Mouse (Mus musculus) cerebellum, adult 11 months (tissue): ENCODE measurements around the gene Prkab1.

ENCODE experiments used
- DNase-seq: peaks from one replicate; pipeline ENCODE4 v3.0.0; 2022

The Prkab1 gene

DNA sequence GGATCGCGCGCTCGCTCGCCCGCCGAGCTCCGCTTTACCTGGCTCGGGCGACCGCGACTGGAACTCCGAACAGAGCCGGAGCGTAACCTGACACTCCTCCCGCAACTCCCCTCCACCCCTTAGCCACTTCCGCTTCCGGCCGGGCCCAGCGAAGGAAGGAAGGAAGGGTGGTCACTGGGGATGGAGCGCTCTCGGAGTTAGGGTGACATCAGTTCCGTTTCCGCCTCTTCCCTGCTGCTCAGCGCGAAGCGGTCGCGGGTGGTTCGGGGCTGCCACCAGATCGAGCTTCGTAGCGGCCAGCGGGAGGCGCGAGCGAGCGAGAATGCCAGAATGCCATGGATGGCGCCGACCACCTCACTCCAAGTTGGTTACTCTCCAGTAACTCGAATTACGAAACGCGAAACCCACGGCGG lies at the start of gene Prkab1:
TSS of gene Prkab1 (minus strand) at position 182 of the 413 bp plus-strand sequence.
- peak; percentile 87 for DNase-seq

DNA sequence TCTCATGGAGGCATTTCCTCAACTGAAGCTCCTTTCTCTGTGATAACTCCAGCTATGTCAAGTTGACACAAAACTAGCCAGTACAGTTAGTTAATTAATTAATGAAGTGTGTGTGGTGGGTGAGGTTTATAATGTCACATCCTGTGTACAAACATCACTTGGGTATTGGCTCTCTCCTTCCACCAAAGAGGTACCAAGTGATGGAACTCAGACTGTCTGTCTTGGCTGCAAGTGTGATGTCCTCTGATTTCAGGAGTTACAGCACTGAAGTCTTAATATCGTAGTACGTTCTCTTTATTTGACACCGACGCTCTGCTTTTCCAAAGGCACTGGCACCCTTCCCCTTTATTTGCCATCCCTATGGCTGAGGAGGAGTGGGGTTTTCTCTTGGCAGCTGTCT lies 45.3 kb upstream of the Prkab1 start:
- DNase-seq, result no peak

DNA sequence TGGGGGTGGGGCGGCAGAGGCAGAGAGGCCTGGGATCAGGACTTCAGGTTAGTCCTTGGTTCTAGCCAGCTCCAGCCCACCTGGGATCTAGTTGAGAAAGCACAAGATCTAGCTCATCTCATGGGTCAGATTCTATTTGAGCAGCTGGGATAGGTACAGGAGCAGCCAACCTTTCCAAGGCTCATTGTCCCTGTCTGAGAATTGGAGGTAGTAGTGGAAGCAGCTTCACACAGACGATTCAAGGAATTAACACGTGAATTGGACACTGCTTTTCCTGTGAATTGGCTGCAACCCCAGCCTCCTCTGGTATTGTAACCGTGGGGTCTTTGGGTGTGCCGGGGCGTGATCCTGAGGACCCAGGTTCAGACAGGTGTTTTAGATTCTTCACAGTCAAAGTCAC lies 28.5 kb upstream of the Prkab1 start:
- no peak for DNase-seq

DNA sequence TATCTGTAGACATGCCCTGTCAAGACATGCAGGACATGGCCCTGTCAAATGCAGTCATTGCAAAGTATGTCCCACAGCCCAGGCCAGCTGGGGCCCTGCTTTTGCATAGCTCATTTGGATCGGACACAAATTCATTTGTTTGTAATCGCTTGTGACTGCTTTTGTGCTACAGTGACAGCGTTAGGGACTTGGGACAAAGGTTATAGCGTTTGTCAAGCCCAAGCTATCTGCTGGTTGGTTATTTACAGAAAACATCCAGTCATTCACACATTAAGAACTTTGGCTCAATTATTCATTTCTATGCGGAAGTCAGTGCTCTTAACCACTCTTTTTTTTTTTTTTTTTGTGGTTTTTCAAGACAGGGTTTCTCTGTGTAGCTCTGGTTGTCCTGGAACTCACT lies 27.9 kb upstream of the Prkab1 start:
- no peak for DNase-seq

DNA sequence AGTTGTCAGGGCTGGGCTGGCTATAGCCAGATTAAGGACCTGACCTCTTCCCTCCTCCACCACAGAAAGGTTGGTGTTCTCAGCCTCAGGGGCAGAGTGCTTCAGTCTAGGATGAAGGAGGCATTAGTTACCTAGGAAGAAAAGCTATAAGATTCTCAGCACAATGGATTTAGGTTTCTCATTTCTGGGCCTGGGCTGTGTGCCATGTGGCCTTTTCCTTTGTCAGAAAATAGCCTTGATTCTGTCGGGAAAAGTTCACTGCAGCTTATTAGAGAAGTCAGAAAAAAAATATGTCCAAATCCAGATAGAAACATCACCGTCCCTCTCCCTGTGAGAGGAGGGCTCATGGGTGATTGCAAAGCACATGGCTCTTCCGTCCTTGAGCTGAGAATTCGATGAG lies 25.5 kb upstream of the Prkab1 start:
- no peak for DNase-seq

DNA sequence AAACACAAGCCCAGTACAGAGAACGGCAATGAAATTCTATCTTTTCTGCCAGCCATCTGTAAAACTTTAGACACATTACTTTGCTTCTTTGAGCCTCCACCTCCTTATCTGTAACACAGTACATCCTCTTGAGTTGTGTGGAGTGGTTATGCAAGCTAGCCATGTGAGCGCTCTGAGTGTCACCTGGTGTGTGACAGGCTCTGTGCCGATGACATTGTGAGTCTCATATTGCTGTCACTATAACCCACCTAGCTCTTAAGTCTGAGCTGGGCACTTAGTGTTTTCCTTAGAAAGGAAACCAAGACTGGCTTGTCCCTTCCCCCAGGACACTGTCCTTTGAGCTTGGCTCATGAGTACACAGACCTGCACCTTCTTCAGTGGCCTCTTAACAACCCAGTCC lies 24.0 kb upstream of the Prkab1 start:
- DNase-seq, result no peak

DNA sequence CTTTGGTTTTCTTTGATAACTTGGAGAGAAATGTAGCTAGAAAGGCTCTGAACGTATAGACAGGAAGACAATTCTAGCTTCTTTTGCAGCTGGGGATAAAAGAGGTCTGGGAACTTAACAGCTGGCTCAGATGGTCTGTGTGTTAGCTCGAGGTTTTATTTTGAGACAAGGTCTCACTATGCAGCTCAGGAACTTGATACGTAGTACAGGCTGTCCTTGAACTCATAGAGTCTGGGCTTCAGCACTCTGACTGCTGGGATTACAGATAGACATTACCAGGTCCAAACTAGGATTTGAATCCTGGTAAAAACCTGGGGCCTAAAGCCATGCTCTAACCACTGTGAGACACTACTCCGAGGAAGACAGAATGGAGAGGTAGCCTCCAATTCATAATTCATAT lies 21.9 kb upstream of the Prkab1 start:
- DNase-seq, result no peak

DNA sequence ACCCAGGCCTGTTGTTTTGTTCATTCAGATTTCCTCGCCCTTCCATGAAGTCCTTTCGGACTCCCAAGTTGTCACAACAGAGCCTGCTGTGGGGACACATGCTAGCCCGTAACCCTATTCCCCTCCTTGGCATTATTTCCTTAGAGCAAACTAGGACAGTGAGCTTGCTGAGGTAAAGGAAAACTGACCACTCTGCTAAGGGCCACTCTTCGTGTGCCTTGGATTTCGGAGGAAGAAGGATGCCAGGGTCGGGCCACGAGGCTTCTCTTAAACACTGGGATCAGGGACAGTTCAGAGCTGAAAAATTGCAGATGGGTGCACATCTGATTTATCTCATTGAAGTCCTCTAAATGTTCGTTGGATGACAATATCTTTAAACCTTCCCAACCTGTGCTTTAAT lies 21.3 kb upstream of the Prkab1 start:
- DNase-seq, result no peak

DNA sequence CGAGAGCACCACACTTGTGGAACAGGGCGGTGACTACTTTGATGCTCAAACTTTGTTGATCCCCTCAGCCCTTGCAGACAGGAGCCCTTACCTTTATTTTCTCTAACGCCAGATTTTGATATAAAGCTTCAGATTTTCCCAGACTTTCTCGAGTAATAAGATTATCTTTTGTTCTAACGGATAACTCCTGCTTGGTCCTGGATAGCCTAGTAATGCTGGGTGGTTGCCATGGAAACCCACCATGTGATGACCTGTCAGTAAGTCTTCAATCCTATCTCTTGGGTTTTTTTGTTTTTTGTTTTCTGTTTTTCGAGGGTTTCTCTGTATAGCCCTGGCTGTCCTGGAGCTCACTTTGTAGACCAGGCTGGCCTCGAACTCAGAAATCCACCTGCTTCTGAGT lies 17.9 kb upstream of the Prkab1 start:
- no peak for DNase-seq

DNA sequence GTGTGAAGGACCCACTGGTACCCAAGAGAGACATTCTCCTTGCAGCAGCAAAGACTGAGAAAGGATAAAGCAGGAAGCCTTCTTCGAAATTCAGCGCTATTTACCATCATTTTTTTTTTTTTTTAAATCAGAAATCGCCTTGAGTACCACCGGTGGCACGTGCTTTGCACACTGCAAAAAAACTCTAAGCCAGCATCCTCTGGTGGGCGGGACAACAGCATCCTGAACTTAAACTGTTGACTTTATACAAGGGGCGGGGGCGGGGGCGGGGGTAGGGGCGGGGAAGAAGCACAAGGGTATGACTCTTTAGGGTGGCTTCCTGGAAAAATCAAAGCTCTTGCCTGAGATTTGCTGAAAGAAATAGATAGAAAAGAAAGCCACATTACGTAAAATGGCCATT lies 15.4 kb upstream of the Prkab1 start:
- no peak for DNase-seq

DNA sequence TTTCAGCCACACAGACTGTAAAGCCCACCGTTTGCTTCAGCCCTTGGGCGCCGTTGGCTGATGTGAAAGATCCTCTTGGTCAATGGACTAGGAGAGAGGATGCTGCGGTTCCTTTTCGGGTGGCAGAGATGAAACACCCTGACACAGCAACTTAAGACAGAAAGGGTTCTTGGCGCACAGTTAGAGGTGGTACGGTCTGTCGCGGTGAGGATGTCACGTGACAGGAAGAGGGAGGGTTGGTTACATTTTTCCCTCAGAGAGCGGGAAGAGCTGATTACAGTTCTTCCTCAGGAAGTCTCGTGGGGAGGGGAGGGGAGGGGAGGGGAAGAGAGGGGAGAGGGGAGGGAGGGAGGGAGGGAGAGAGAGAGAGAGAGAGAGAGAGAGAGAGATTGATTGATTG lies 13.4 kb upstream of the Prkab1 start:
- no peak for DNase-seq

DNA sequence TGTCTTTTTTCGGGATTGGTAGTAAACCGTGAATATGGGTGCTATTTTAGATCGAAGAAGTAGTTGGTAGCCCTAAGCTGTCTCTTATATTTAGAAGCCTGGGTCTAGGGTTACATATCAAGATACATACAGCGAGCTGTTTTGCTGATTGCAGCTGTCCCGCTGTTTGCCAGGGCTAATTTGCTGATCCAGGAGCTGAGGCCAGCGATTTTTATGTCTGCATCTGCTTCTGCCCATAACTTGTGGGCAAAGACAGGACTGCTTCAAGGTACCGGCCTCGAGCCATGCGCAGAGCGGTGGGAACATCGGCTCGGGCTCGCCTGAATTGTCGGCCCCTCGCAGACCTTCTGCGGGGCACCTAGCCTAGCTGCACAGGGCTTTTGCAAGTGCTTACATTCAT lies 12.2 kb upstream of the Prkab1 start:
- no peak for DNase-seq

DNA sequence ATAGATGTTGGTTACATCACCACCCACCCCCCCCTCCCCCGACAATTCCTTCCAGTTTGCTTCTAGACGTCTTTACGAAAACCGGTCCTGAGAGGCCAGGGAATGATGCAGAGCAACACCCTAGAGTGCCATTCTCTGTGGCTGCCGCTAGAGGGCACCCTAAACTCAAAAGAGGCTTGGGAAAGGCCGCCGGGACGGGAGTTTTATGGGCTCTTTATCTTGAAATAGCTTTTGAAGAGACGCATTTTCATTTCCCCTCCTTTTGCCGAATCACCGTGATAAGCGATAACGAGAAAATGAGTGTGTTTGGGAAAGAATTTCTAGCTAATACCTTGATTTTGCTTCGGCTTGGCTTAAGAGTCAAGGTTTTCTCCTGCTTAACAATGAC lies 6.9 kb upstream of the Prkab1 start:
- DNase-seq, result no peak

DNA sequence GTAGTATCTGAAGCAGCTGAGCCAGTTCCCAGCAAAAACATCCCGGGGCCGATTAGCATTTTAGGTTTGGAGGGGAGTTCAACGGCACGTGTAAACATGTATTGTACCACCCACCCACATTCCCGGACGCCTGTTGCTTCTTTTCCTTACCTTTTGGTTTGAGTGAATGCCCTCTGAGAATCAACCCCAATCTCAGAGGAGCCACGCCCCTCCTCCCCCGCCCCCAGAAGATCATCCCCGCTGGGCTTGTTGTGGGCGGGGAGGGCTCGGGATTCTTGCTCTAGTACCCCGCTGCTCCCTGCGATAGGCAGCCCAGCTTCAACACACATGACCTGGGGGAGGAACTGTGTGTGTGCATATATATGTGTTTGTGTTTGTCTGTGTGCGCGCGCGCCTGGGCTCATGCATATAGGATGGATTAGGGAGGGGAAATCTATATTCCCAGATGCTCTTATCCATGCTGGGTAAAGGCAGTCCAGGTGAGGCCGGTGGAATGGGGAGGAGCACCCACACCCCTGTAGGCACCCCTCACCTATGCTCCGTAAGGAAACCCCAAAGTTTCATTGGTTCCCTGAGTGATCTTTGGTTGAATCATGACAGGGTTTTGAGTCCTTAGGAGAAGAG lies 6.4 kb upstream of the Prkab1 start:
- no peak for DNase-seq

DNA sequence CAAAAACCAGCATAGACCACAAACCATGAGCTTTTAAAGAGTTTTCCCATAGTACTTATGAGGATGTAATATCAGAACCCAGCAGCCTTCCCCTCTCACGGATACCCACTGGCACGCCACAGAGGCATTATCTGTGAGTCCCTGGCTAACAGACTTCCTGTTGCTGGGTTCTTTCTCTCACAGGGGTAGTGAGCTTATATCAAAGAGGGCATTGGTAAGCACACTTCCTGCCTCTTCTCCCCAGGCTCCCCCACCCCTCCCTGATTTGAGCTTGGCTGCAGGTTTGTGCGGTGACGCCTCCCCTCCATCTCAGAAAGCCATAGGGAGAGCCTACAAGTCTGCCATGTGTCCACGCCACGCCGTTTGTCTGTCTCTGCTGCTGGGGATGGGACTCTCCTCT lies 4.8 kb upstream of the Prkab1 start:
- no peak for DNase-seq

DNA sequence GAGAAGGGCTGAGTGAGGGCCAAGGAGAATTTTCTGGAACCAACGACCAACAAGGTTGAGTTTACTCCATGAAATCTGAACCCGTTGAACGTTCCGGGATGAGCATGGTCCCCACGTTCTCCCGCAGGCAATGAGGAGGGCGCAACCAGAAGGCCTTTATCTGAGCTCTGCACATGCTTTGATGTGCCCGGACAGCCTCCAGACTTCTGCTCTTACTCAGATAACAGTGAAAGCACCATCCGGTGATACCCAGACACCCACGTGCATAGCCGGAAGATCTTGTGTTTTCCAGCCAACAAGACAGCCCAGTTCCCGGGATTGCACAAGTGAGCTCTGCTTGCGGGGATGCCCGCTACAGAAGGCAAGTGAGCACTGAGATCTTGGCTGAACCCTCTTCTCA lies 2.3 kb upstream of the Prkab1 start:
- no peak for DNase-seq

DNA sequence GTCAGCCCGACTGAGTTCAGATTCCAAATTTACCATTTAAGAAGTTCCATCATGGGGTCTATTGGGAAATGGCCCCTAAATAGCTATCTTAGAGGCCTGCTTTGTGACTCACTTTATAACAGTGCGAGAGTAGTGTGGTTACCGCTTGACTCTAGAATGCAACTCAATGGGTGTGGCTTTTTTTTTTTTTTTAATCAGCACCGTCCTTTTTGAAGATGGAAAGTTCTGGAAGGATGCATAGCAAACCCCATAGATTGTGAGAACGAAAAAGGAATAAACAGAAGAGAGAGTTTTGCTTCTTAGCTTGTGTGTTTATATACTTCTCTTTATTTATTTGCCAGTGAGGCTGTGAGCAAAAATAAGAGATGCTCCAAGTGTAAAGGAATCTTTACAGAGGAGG lies 1.8 kb upstream of the Prkab1 start:
- DNase-seq, result no peak

DNA sequence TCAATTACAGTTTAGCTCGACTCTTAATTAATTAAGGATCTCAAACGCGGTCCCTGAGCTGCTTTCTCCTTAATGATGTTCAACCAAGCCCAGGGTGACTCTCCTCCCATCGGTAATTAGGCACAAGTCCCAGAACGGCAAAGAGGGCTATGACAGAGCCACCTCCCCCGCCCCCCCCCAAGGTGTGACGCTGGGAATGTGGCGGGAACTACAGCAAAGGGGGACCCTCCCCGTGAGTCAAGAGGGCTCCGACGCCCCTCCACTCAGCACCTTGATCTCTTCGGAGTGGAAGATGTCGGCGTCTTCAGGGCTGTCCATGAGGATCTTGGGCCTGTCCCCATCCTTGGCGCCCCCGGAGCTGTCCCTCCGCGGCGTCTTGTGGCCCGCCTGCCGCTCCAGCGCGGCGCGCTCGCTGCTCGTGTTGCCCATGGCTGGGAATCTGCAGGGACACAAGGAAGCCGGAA lies 455 bp downstream of the Prkab1 start:
- DNase-seq, result no peak

DNA sequence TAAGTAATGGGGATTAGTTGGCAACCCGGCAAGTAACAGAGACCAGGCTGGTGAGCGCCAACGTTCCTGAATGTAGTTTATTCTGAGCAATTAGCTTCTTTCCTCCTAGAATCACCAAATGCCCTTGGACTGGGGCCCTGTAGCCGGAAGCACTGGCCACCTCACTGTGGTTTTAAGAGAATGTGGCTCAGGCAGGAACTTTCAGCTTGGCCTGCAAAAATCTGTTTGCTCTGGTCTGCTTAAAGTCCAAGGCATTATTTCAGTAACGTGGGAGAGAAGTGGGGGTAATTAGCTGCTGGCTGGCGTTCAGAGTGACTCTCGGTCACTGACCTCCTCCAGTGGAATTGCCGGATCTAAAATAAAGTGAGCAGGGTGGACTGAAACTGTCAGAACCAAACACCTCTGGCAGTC lies 1.1 kb downstream of the Prkab1 start:
- DNase-seq, result no peak

DNA sequence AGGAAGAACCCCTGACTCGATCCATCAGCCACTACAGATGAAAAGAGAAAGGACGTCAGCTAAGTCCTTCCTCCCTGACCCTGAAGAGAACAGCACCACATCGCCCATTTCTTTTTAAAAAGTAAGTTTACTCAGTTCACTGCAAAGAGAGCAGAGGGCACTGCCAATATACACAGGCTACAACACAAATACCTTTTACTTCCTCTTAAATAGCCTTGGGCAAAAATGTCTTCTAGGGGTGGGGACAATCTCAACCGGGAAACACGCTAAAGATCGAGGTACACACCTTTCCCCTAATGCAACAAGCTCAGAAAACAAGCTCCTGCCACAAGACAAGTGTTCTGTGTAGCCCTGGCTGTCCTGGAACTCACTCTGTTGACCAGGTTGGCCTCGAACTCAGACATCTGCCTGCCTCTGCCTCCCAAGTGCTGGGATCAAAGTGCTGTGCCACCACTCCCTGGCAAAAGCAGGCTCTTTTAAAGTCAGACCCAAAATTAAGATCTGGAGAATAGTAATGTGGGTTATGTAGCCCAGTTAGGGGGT lies 1.6 kb downstream of the Prkab1 start:
- DNase-seq, result no peak

DNA sequence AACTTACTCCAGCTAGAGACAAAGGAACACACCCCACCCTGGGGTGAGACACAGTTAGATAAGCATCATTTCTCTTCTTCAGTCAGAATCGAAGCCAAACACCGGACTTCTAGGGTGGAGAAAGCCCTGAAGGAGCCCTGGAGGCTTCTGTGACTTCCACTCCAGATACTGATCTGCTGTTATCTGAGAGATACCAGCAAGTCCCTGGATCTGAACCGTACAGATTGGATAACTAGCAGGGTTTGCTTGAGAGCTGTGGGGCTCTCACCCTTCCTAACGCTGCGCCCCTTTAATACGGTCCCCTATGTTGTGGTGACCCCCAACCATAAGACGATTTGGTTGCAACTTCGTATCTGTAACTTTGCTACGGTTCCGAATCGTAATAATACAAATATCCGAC lies 2.2 kb downstream of the Prkab1 start:
- DNase-seq, result no peak

DNA sequence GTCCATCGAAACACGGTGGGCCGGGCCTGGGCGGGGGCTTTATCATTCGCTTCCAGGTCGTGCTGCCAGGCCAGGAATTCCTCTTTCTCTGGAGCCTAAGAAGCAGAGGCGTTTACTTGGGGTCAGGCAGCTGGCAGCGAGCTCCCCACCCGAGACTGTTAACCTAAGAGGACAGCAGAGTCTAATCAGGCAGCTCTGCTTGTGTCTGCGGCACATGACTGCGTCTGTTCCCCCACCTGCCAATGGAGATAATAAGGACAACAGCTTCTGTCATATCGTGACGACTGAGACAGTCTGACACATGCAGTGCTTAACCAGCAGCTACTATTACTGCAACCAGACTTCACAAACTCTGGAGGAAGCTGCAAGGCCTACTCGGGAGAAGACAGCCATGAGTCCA lies 2.8 kb downstream of the Prkab1 start:
- no peak for DNase-seq

DNA sequence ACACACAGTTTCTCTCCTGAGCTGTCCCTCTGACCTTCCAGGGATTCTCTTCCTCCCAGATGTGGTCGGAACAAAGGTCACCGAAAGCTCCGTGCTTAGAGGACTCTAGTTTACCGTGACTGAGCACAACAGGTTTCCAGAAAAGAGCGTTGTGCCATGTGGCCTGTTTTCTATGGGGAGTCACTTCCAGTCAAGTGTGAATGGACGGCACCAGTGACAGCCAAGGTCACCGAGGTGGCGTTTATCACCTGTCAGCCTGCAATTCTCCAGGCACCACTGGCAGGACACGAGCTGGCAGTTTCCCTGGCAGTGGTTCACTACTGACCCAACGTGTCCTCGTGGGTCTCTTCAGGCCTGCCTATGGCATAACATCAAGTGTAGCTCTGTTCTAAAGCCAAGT lies 4.9 kb downstream of the Prkab1 start:
- DNase-seq, result no peak

DNA sequence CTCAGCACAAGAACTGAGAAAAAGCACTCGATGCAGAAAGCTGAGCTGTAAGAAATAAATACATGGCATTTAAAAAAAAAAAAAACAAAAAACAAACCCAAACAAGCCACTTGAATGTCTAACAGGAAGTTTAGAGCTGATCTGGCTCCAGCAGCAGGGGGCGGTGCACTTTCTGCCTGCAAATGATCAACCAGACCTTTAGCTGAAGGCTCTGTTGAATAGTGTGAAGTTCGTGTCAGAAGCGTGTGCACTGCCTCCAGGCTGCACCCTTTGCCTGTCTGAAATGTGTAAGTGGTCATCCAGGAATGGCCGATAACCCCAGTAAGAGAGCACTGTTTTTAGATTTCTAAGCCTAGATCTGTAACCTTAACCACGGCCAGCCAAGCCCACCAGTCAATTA lies 5.5 kb downstream of the Prkab1 start:
- no peak for DNase-seq

DNA sequence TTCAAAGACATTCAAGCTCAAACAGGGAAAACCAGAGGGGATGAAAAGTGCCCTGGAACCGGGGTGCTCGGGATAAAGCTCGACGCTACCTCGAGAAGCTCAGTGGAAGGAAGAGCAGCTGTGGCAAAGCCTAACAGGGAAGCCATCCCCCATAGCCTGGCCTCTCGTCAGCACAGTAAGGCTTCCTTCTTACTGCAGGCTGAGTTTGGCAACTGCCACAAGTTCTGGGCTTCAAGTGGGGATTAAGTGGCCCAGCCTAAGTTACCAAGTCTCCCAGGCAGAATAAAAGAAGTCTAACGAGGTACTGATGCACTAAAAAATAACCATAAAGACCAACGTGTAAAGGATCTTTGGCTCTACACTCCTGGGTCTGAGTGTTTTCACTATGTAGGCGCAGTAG lies 6.1 kb downstream of the Prkab1 start:
- no peak for DNase-seq

DNA sequence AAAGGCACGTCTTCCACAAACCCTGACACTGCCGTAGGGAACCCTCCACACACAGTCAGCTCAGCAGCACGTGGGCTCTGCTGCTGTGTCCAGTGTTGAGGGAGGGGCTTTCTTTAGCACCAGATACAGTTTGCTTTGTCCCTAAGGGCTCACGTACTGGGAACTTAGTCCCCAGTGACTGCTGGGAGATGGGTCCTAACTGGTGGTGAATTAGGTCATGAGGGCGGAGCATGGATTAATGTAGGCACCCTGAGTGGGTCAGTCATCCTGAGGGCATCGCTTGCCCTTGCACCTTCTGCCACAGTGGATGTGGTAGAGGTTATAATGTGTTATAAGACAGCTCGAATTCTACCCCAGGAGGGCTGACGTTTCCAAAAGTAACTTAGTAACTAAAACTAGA lies 6.9 kb downstream of the Prkab1 start:
- no peak for DNase-seq
